Mouse (Mus musculus): ENCODE results near the gene Syne3. TPM values are rescaled to one million over a fixed set of nuclear protein-coding genes. Genes with fewer than 3 reads are reported as not detected.

Gene Syne3
- polyA plus RNA-seq, 1 experiment from 2014 or later: 0.31 TPM

DNA sequence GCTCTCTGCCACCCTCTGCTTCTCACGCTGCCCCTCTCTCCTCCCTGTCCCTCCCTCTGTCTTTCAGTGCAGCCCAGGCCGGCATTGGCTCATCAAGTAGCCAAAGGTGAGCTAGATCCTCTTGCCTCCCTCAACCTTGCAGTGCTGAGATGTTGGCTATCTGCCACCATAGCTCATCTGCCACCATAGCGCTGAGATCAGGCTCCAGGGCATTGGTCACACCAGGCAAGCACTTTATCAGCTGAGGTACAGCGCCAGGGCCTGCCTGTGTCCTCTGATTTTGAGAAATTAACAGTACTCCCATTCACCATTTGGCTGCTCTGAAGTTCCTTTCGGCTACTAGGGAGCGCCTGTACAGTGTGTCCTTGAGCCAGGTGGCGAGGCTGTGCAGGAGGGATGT, 31.3 kb upstream of the Syne3 start:
- Histone ChIP-seq H3K27ac (replicated peaks; ENCODE audit: low read depth, low read length) (no peak overlapping the region), H3K4me2 (ENCODE audit: low read depth, severe bottlenecking) (no peak overlapping the region), H3K4me1 (ENCODE audit: control insufficient read depth, insufficient read depth, low read length) (no peaks in the 10 kb centered on the region), H3K9me3 (ENCODE audit: control insufficient read depth, low read length) (no peaks in the 10 kb centered on the region), H3K4me3 (ENCODE audit: low read depth, low read length) (no peak overlapping the region), H3K9ac (ENCODE audit: low read length) (no peak overlapping the region), H3K36me3 (ENCODE audit: control insufficient read depth, insufficient read depth, low read length) (peaks cover 14% of the 10 kb centered on the region), H3K27me3 (ENCODE audit: control insufficient read depth, insufficient read depth, low read length) (no peaks in the 10 kb centered on the region)
- ATAC-seq (ENCODE audit: insufficient number of reproducible peaks, low FRiP score, low TSS enrichment, low read depth): no peak
- DNase-seq (ENCODE audit: low spot score): no peak
- WGBS: 95% methylated on average over 7 of the region's 7 CpGs

DNA sequence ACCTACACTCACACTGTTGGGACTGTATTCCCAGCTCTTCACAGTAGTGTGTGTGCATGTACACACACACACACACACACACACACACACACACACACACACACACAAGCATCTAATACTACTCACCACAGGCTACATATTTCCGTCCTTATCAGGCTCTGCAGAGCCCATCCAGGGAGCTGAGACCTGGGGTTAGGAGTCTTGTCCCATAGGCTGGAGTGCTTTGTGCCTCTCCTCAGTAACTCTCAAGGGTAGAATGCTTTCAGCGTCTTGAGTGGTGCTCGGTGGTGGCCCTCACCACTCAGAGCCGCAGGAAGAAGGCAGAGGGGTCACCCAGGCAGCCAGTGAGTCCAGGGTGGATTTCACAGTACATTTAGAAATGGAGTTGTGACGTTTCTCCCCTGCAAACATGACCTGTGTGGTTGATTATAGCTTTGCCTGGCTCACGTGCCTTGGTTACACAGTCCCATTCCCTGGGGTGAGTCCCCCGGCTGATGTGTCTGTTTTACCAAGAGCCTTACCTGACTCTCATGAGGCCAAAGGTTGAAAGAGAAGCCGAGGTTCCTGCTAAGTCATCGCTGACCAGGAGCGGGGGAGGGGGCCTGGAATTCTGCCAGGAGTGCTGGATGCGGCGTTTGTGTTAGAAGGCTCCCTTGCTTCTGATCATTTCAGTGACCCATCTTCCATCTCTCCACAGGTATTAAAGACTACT, 30.1 kb upstream of the Syne3 start:
- ATAC-seq (ENCODE audit: insufficient number of reproducible peaks, low FRiP score, low TSS enrichment, low read depth) (no peak), DNase-seq (ENCODE audit: low spot score) (no peak)
- H3K4me3 ChIP-seq (ENCODE audit: low read depth, low read length): no peak overlapping the region
- no peak overlapping the region for H3K4me2 ChIP-seq (ENCODE audit: low read depth, severe bottlenecking)
- peaks cover 14% of the 10 kb centered on the region for H3K36me3 ChIP-seq (ENCODE audit: control insufficient read depth, insufficient read depth, low read length)
- 74% methylated on average over 12 of the region's 12 CpGs for WGBS
- H3K9ac ChIP-seq (ENCODE audit: low read length): no peak overlapping the region
- no peaks in the 10 kb centered on the region for H3K9me3 ChIP-seq (ENCODE audit: control insufficient read depth, low read length)
- no peaks in the 10 kb centered on the region for H3K4me1 ChIP-seq (ENCODE audit: control insufficient read depth, insufficient read depth, low read length)
- no peaks in the 10 kb centered on the region for H3K27me3 ChIP-seq (ENCODE audit: control insufficient read depth, insufficient read depth, low read length)
- H3K27ac ChIP-seq (replicated peaks; ENCODE audit: low read depth, low read length): no peak overlapping the region

DNA sequence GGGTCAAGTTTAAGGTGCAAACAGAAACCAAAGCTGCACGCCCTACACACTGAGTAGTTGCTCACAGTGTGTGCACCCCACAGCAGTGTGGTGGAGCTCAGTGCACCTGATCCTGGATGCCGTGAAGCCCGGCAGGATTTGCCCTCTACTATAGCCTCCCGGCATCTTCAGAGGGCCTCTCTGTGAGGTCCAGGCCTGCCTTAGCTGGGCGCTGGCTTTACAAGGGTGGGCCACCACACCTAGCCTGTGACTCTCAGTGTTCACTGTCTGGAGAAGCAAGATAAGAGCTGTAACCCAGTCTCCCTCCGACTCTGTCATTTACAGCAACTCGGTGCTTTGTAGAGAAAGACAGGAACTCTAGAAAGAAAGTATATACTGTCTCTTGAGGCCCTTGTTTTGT, 29.3 kb upstream of the Syne3 start:
- WGBS: 83% methylated on average over 7 of the region's 7 CpGs
- Histone ChIP-seq H3K36me3 (ENCODE audit: control insufficient read depth, insufficient read depth, low read length) (peaks cover 14% of the 10 kb centered on the region), H3K4me3 (ENCODE audit: low read depth, low read length) (no peak overlapping the region), H3K4me2 (ENCODE audit: low read depth, severe bottlenecking) (no peak overlapping the region), H3K27ac (replicated peaks; ENCODE audit: low read depth, low read length) (no peak overlapping the region), H3K9ac (ENCODE audit: low read length) (no peak overlapping the region), H3K27me3 (ENCODE audit: control insufficient read depth, insufficient read depth, low read length) (no peaks in the 10 kb centered on the region), H3K4me1 (ENCODE audit: control insufficient read depth, insufficient read depth, low read length) (0 out of 2 replicates have a peak, but pooled peaks cover 3% of the 10 kb centered on the region), H3K9me3 (ENCODE audit: control insufficient read depth, low read length) (no peaks in the 10 kb centered on the region)
- ATAC-seq (ENCODE audit: insufficient number of reproducible peaks, low FRiP score, low TSS enrichment, low read depth) (no peak), DNase-seq (ENCODE audit: low spot score) (no peak)

DNA sequence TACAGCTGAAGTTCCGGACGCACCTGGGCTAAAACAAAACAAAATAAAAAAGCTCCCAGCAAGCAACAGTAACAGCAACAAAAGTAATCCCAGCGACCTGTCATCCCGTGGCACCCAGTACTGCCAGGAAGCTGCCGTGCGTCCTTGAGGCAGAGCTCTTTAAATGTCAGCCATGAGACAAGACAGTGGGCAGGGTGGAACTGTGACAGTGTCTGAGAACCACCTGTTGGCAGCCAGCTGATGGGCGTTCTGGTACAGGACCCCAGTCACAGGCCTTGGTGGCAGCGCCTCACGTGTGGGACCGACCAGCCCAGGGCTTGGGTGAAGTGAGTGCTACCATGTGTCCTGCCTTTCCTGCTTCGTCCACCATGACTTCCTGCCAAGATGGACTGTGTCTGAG, 28.6 kb upstream of the Syne3 start:
- no peak overlapping the region for H3K9ac ChIP-seq (ENCODE audit: low read length)
- DNase-seq (ENCODE audit: low spot score) (no peak), ATAC-seq (ENCODE audit: insufficient number of reproducible peaks, low FRiP score, low TSS enrichment, low read depth) (no peak)
- no peak overlapping the region for H3K27ac ChIP-seq (replicated peaks; ENCODE audit: low read depth, low read length)
- no peaks in the 10 kb centered on the region for H3K9me3 ChIP-seq (ENCODE audit: control insufficient read depth, low read length)
- H3K36me3 ChIP-seq (ENCODE audit: control insufficient read depth, insufficient read depth, low read length): peaks cover 14% of the 10 kb centered on the region
- H3K27me3 ChIP-seq (ENCODE audit: control insufficient read depth, insufficient read depth, low read length): no peaks in the 10 kb centered on the region
- H3K4me1 ChIP-seq (ENCODE audit: control insufficient read depth, insufficient read depth, low read length): 0 out of 2 replicates have a peak, but pooled peaks cover 3% of the 10 kb centered on the region
- H3K4me3 ChIP-seq (ENCODE audit: low read depth, low read length): no peak overlapping the region
- no peak overlapping the region for H3K4me2 ChIP-seq (ENCODE audit: low read depth, severe bottlenecking)
- 90% methylated on average over 11 of the region's 11 CpGs for WGBS

DNA sequence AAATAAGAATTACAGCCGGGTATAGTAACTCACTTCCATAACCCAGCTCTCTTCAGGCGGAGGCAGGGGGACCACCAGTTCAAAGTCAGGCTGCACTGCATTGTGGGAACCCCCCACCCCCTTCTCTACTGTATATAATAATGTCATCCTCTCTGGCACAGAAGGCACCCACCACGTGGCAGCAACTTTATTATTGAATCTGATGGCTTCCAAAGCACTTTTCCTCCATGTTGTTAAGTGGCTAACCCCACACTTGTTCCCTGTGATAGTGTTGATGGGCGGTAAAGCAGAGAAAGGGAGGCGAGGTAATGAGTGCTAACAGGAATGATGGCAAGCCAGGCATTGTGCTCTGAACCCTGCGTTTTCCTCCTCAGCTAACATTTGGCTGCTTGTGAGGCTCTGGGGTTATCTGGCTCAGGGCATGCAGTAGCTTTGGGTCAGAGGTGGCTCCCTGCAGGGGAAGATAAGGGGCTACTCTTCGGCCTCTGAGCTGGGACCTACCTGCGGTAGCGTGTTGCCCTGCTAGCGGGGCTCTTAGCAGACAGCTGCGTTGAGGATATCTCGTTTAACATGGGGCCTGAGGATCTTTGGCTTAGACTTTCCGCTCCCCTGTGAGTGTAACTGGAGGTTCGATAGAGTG, 24.6 kb upstream of the Syne3 start:
- H3K27me3 ChIP-seq (ENCODE audit: control insufficient read depth, insufficient read depth, low read length): no peaks in the 10 kb centered on the region
- peaks cover 9% of the 10 kb centered on the region for H3K4me1 ChIP-seq (ENCODE audit: control insufficient read depth, insufficient read depth, low read length)
- ATAC-seq (ENCODE audit: insufficient number of reproducible peaks, low FRiP score, low TSS enrichment, low read depth) (no peak), DNase-seq (ENCODE audit: low spot score) (no peak)
- H3K4me3 ChIP-seq (ENCODE audit: low read depth, low read length): peak overlapping the region; percentile 87; the same call in 1 of the 2 replicates
- H3K4me2 ChIP-seq (ENCODE audit: low read depth, severe bottlenecking): peak overlapping the region; percentile 76
- peaks cover 2% of the 10 kb centered on the region; the same call in 1 of the 2 replicates for H3K36me3 ChIP-seq (ENCODE audit: control insufficient read depth, insufficient read depth, low read length)
- no peaks in the 10 kb centered on the region for H3K9me3 ChIP-seq (ENCODE audit: control insufficient read depth, low read length)
- 78% methylated on average over 14 of the region's 14 CpGs for WGBS
- no peak overlapping the region for H3K27ac ChIP-seq (replicated peaks; ENCODE audit: low read depth, low read length)
- H3K9ac ChIP-seq (ENCODE audit: low read length): no peak overlapping the region

- Histone ChIP-seq H3K4me3 (ENCODE audit: low read depth, low read length) (peak overlapping the region; percentile 87), H3K9me3 (ENCODE audit: control insufficient read depth, low read length) (no peaks in the 10 kb centered on the region), H3K4me2 (ENCODE audit: low read depth, severe bottlenecking) (peak overlapping the region; percentile 76), H3K4me1 (ENCODE audit: control insufficient read depth, insufficient read depth, low read length) (peaks cover 9% of the 10 kb centered on the region), H3K27ac (replicated peaks; ENCODE audit: low read depth, low read length) (peak overlapping the region; percentile 62; the same call in 1 of the 2 replicates), H3K36me3 (ENCODE audit: control insufficient read depth, insufficient read depth, low read length) (peaks cover 2% of the 10 kb centered on the region; the same call in 1 of the 2 replicates), H3K27me3 (ENCODE audit: control insufficient read depth, insufficient read depth, low read length) (no peaks in the 10 kb centered on the region), H3K9ac (ENCODE audit: low read length) (peak overlapping the region; percentile 86)
- DNase-seq (ENCODE audit: low spot score) (no peak), ATAC-seq (ENCODE audit: insufficient number of reproducible peaks, low FRiP score, low TSS enrichment, low read depth) (peak; percentile 44)
- WGBS: 3% methylated on average over 45 of the region's 45 CpGs
These were observed 23.5 kb upstream of the Syne3 start for GRCm38 (mm10) chr12:105032832-105033775.

DNA sequence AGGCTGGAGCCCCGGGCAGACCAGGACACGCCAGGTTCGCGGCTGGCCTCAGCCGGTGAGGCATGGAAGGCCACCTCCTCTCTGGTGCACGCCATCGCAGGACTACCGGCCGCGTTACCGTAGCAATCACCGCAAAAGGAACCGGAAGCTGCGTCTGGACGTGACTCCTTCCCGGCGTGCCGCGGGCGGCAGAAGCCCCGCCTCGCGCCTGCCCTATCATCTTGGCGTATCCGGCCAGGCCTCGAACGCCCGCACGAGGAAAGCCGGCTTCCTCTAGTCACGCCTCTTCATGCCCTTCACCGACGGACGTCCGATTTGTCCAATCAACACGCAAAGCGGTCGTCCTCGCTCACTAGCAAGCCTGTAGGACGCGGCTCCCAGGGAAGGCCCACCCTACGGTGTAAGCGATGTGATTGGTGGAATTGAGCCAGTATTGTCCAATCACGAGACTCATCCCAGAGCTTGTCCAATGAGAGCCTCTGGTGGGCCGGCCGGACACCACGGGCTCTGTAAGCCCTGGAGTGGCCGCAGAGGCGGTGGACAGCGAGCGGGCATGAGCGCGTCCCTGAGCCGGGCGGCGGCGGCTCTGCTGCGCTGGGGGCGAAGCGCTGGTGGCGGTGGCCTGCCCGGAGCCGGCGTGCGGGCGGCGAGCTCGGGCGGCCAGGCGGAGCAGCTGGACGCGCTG, 22.7 kb upstream of the Syne3 start, which contains the start of gene Glrx5:
Glrx5 (plus strand) TSS at position 542 of the 685 bp plus-strand sequence.
- Histone ChIP-seq H3K27ac (replicated peaks; ENCODE audit: low read depth, low read length) (peak within 1 kb of the TSS; percentile 62; the same call in 1 of the 2 replicates), H3K4me2 (ENCODE audit: low read depth, severe bottlenecking) (peak within 1 kb of the TSS; percentile 93), H3K4me3 (ENCODE audit: low read depth, low read length) (peak within 1 kb of the TSS; percentile 87), H3K9ac (ENCODE audit: low read length) (peak within 1 kb of the TSS; percentile 86), H3K27me3 (ENCODE audit: control insufficient read depth, insufficient read depth, low read length) (no peaks in the 10 kb centered on the region), H3K4me1 (ENCODE audit: control insufficient read depth, insufficient read depth, low read length) (peaks cover 9% of the 10 kb centered on the region), H3K9me3 (ENCODE audit: control insufficient read depth, low read length) (no peaks in the 10 kb centered on the region), H3K36me3 (ENCODE audit: control insufficient read depth, insufficient read depth, low read length) (peaks cover 2% of the 10 kb centered on the region; the same call in 1 of the 2 replicates)
- WGBS: under 1% methylated on average over 72 of the region's 72 CpGs
- ATAC-seq (ENCODE audit: insufficient number of reproducible peaks, low FRiP score, low TSS enrichment, low read depth): peak; percentile 99
- DNase-seq (ENCODE audit: low spot score): peak; percentile 99
